Mouse (Mus musculus) adrenal gland, adult (tissue): Measurements from ENCODE around the gene Large2.
"Not testable (repeated sequence)": the region's sequence is repeated elsewhere in the genome, so short reads cannot be mapped to it uniquely, and the experiment has no call there.

Experiments
- DNase-seq, 2 experiments: peaks; one replicate each; pipeline ENCODE4 v3.0.0; 2022 to 2023; ENCODE audit warnings: low spot score in 1 of 2; ENCODE audit not compliant: inconsistent age in 2 of 2

The Large2 gene

GRCm38 (mm10) chr2:92374514-92374913 is at the start of gene Large2, which contains the start of gene Pex16:
Gene Large2, minus strand, starts transcription at chr2:92374869.
Gene Pex16, plus strand, starts transcription at chr2:92374676.
- peak; percentile 63 to 83 for DNase-seq

DNA sequence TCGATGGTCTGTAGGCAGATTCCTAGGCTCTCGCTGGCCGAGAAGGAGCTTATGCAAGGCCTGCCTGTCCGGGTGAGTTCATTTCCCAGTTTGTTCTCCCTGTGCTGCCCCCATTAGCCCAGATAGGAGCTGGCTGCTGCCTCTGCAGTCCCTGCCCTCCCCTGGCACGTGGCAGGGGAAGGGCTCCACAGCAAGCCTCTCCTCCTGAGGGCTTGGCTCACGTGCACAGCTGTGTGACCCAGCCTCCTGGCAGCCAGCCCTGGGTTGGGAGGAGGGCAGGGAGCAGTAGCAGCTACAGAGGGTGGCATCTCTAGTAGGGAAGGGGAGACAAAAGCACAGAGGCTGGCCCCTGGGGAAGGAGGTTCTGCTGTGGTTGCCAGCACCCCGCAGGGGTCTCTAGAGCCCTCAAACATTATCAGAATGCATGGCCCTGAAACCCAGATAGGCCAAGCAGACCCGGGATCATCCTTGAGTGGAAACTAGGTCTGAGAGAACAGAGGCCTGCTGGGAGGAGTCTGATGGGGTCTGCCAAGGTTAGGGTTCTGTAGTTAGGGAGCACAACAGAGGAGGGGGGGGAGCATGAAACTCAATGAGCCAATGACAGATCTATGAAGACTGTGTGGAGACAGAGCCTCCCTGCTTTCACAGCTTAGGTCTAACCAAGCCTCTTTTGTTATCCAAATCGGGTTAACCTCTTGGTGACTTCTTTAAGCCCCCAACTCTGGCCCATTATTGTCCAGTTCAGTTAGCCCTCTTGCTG is 49.2 kb upstream of the Large2 start:
- peak; percentile 99 for DNase-seq

GRCm38 (mm10) chr2:92423156-92423555 is 48.5 kb upstream of the Large2 start:
- no peak for DNase-seq

GRCm38 (mm10) chr2:92422388-92423135 is 47.9 kb upstream of the Large2 start:
- peak in 1 of 2 experiments; percentile 56 for DNase-seq

- peak in 1 of 2 experiments; percentile 77 for DNase-seq
These were observed 47.2 kb upstream of the Large2 start for GRCm38 (mm10) chr2:92421723-92422387.

DNA sequence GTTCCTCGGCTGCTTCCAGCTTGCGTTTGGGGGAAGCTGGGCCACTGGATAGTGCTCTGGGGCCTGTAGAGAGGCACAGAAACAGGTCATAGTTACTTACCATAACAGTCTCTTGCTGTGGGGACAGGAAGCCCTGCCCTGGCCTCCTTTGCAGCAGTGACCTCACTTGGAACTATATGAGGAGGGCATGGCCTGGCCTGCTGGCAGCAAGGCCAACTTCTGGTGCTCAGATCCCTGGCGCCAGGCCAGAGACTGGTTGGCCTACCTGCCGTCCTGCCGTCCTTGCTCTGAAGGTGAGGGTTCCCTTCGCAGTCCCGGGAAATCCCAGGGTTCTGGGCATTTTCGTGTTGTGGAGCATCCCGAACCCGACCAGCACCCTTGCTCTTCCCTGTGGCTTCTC is 37.0 kb upstream of the Large2 start:
- peak in 1 of 2 experiments; percentile 50 for DNase-seq

DNA sequence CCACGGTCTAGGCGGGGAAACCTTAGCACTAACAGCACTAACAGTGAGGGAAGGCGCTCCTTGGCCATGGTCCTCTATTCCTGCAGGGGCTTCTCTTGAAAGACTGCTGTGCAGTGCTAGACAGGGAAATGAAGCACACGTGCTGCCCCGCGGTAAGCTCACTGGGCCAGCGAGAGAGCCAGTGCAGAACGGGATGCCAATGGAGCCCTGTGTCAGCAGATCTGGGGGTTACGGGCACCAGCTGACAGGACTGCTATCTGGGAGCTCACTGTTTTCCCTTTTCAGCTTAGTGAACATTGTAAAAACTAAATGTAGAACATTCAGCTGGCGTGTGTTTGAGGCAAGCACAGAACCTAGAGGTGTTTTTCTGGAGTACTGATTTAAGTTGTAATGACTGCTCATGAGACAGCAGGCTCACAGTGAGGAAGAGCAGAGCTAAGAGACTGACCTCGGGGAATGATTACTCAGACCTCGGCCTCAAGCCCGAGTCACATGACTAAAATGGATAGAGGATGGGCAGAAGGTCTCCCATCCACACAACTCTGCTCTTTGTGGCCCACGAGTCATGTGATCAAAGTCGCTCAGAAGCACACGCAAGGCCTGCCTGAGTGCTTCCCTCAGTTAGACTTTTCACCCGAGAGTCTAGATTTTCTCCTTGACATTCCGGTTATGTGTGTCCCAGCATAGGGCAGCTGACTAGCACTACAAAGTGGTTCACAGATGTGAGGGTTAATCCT is 33.8 kb upstream of the Large2 start:
- peak in 1 of 2 experiments; percentile 77 for DNase-seq

GRCm38 (mm10) chr2:92405687-92406086 is 31.0 kb upstream of the Large2 start:
- no peak for DNase-seq

DNA sequence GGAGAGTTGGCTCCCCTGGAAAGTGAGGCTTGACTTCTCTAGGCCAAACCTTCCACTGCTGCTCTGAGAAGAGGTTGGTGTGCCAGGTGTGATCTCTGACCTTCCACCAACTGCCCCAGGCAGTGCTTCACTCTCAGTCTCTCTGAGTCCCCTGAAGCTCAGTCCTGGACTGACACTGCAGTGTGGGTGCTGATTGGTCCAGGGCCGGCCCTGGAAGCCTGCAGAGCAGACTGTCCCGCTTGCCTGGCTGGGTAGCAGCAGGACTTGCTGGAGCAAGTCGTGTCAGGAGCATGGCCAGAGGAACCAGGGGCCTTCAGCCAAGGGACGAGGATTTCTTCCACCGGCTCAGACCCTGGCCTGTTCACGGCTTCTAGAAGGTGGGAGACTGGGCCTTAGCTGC is 30.1 kb upstream of the Large2 start:
- peak in 1 of 2 experiments; percentile 46 for DNase-seq

DNA sequence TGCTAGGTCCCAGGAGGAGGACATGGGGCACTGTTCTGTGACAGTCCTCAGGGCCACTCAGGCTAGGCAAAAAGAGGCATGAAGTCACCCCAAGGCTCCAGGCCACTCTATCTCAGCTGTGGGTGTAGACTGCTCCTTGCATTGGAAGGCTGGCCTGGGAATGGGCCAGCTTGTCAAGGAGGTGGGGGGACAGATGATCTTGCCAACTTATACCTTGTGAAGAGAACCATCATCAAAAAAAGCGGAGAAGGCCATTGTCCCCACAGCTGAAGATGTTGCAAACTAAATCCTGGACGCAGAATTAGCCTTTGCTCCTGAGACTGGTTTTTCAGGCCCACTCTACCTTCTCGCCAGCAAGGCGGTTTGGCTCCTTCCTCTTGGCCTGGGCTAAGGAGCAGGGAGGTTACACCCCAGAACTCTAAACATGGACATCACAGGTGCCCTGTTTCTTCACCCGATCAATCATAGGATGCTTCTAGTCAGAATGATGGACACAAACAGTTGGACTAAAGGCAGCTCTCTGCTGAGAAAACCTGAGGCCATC is 29.2 kb upstream of the Large2 start:
- DNase-seq: no peak

- no peak for DNase-seq
These were observed 28.1 kb upstream of the Large2 start for GRCm38 (mm10) chr2:92402591-92403326.

DNA sequence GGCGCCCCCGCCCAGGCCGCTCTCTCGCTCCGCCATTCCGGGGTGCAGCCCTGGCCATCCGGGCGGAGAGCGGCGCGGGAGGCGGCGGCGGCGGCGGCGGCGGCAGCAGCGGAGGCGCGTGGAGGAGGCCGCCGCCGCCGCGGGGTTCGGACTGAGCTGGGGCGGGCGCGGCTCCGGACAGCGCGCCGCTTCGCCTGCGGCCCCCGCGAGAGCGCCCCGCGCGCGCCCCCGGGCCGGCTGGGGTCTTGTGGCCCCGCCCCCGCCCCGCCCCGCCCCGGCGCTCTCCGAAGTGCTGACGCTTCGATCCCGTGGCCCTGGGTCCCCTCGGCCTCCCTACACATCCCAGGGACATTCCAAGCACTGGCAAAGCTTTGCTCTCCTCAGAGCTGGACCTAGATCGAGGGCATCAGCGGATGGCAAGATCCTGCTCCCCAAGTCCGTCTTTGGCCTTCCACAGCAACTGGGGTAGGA is 26.5 kb upstream of the Large2 start, which contains the start of gene Mapk8ip1:
Gene Mapk8ip1 (minus strand): TSS at position 173 of the 471 bp plus-strand sequence.
- DNase-seq: no peak

DNA sequence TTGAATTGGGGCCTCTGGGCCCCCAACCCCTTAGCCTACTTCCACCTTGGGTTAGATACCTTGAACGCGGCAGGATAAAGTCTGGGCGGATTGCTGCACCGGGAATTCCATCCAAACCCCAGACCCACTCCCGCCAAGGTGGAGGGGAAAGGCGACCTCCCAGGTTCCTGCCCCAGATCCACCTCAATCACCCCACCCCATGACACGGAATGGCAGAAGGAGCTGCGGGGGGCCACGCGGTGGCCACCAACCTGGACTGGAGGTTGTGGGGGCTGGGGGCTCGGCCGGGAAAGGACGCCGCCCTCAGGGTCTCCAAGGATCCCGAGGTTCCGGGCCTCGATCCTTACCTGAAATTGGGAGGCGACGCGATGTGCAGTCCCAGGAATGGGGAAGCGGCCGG is 26.0 kb upstream of the Large2 start:
- DNase-seq: peak in 1 of 2 experiments; percentile 42

- DNase-seq: not testable (repeated sequence)
These were observed 25.2 kb upstream of the Large2 start for GRCm38 (mm10) chr2:92399877-92400276.

- DNase-seq: no peak
These were observed 22.8 kb upstream of the Large2 start for GRCm38 (mm10) chr2:92397436-92397835.

DNA sequence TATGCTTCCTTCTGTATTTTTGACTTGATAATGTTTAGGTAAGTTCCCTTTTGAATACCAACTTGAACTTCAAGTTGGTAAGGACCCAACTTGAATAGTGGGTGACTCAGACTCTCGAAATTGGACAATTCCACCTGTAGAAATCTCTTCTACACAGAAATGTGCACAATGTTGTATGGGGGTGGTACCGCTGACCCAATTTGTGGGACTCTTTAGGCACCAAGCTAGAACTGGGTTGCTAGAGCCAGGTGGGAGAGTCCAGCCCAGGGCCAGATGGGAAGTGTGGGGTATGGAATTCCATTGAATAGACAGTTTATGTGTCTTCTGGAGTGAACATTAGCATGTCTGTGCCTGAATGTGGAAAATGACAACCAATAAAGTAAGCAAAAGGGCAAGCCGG is 20.9 kb upstream of the Large2 start:
- no peak for DNase-seq

DNA sequence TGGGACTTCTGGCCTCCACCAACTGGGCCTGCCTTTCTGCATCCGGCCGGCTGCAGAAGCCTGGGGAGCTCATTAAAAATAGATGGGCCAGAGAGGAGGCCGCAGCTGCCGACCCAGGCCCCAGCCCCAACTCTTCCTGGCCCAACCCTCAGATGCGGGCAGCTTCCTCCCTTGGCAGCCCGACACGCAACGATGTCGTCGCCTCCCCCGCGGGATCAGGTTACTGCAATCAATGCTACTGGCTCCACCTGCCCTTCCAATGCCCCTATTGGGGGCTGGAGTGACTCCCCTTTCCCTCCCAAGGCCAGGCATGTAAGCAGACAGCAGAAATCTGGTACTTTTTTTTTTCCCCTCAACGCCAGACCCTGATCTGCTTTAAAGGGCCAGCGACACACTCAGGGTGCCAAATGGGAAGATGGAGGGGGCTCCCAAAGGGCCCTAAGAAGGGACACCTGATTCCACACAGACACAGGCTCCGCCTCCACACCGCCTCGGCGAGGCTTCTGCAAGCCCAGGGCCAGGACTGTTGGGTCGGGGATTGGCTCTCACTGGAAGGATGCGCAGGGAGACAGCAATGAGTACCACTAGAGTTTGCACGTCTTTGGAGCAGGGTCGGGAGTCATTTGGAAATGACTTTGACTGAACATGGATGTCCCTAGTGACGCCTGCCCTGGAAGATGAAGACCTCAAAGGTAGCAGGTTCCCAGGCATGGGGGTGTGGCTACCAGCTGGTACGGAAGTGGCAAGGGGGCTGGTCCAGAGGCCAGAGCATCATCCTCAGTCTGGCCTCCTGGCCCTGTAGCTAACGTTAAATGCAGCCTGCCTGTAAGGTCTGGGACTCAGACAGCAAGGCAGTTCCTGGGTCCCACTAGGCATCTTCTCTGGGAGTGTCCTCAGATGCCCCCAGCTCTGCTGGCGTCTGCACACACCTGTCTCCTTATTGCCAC is 17.9 kb upstream of the Large2 start:
- no peak for DNase-seq

- no peak for DNase-seq
These were observed 17.1 kb upstream of the Large2 start for GRCm38 (mm10) chr2:92391703-92392317.
